Mouse (Mus musculus): ENCODE measurements at regions not wholly inside any gene's neighbourhood (a gene's known extent, or its start where the extent isn't known, plus 50 kb on each side); places are given as distances from the start of the nearest gene placed in this dataset.

DNA sequence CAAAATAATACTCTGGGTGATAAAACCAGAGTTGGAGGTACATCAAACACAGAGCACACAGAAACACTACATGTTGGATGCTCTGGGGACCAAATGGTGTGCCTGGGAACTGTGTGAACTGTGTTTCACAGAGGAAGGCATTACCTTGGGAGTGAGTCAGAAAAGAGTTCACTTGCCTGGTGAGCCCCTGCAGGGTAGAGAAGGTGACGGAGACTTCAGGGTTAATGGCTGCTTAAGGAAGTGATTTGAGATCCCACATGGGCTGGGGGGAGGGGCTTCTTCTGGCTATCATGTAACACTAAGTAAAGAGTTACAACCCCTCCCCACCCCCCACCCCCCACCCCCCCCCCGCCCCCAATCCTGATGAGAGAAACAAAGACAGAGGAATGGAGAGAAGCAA, 164.6 kb downstream of the Gm45692 start:
- DNase-seq (ENCODE audit: low spot score in 2 of 2) = no peak

DNA sequence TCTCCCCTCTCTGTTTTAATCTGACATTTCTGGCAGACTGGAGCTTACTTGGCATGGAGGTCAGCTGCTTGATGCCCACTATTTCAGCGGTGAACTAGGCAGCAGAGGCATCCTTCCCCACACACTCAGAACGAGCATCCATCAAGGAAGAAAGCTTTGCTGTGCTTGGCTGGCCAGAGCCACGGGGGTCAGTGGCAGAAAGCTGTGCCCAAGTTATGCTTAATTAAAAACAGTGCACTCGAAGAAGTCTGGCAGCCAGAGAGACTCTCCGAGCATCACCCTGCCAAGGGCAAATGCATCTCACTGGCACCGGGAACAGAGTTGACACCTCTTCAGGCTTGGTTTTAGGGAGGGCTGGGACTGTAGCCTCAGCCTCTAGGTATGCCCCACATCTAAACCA, 168.3 kb downstream of the Gm45692 start:
- no peak for DNase-seq (ENCODE audit: low spot score in 2 of 2)

DNA sequence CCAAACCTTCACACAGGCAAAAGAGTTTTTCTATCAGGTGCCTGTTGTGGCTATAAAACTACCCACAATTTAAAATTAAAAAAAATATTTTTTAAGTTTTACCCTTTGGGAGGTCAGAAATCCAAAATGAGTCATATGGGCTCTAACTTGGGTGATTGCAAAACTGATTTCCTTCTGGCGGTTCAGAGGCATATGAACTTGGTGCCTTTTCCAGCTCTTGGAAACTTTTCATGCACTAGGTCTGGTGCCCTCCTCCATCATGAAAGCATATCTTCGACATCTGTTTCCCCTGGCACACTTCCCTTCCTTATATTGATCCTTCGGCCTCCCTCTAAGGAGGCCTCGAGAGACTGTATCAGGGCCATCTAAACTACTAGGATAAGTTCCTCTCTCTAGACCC, 168.8 kb downstream of the Gm45692 start:
- DNase-seq (ENCODE audit: low spot score in 2 of 2) = no peak

DNA sequence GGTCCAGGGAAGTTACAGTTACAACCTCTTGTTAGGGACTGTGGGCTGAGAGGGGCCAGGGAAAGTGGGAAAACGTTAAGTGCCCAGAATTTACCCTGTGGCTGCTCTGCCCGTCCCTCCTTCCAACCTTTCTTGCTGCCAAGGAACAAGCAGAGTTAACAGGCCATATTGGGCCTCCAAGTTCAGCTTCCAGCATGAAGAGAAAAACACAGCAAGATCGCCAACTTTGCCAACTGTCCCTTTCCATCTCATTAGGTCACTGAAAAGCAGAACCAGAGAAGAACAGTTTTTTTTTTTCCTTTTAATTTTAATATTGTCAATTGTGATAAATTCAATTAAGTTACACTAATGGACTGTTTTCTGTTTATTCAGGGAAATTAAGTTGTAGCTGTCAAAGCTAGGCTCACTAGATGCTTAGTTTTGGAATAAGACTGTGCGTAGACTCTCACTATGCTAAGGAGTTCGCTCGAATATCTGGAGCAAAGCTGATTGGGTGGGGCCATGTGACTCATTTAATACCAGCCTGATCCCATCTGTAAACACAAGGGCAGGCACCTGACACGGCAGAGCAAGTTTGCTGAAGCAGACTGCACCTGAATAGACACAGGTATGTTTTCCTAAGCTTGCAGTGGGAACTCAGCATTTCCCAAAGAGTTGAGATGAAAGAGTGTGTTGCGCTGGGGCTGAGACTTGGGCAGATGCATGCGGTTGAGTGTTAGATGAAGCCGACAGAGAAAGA, 178.9 kb downstream of the Gm45692 start:
- no peak for DNase-seq (ENCODE audit: low spot score in 2 of 2)

DNA sequence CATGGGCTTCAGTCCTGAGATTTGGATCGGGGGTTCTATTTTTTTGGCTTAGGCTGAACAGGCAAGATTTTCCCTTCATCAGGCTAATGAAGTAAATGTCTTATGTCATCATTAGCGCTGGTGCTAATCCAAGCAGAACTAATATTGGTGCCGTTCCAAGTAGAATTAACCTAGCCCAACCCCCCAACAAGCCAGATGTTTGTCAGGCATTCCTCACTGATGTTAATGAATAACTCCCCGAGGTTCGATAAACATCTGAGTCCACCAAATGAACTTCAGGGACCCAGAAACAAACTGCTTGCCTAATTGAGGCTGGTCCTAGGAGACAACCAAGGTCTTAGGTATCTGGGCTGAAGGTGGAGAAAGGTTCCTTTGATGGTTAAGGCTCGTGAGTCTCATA, 180.9 kb downstream of the Gm45692 start:
- no peak for DNase-seq (ENCODE audit: low spot score in 2 of 2)

DNA sequence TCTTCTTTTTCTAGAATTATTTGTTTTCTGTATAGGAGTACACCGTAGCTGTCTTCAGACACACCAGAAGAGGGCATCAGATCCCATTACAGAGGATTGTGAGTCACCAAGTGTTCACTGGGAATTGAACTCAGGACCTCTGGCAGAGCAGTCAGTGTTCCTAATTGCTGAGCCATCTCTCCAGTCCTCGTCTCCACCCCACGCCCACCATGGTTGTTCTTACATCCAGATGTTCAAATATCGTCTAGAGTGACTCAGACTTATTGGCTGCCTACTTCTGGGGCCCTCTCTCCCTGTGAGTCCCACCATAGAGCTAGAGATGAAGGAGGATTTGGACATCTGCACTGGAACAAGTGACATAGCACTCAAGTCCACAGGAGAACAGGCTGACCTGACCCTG, 182.6 kb downstream of the Gm45692 start:
- DNase-seq (ENCODE audit: low spot score in 2 of 2) = no peak

DNA sequence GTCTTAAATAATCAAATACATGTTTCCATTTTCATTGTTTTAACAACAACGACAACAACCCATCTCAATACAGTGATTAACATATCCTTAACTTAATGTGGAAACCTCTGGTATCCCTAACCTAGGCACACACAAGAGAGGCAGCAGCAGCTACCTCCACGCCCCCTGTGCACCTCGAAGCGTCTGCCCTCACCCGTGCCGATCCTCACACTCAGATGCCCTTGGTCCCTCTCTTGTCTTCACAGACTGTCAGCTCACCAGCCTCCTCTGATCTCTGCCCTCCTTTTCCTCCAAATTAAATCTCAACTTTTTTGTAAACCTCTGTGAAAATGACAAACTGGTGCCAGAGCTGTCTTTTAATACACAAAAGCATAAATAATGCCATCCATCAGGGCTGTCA, 185.2 kb downstream of the Gm45692 start:
- DNase-seq (ENCODE audit: low spot score in 2 of 2) = no peak

DNA sequence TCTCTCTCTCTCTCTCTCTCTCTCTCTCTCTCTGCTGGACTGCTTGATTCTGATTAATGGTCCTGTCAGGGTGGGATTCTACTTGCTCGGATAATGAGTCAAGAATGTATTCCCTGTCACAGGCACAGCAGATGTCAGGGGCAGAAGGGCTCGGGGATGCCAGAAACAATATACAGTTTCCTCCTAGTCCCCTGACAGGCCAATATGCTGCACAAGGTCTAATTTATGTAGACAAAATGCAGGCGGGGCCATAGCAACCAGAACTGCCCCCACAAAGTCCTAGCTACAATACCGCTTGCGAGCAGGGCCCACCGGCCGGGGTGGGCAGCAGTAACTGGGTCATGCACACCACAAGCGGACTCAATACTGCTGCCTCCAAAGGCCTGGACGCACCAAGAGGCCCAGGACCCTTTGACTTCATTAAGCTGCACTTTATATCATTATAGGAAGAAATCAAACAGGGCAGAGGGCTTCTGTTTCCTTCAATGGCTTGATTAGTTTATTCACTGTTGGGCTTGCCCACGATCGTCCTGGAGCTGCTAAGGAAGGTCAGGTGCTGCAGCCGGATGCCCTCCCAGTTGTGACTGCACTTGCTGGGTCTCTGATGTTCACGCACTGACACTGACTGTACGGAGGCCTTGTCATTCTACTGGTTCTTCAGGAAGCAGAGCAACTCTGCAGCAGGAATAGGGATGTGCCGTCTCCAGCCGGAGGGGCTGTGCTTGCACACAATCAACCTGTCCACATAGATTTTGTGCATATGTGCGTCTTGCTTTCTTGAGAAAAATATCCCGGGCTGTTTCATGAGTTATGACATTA, 185.9 kb downstream of the Gm45692 start:
- no peak for DNase-seq (ENCODE audit: low spot score in 2 of 2)

DNA sequence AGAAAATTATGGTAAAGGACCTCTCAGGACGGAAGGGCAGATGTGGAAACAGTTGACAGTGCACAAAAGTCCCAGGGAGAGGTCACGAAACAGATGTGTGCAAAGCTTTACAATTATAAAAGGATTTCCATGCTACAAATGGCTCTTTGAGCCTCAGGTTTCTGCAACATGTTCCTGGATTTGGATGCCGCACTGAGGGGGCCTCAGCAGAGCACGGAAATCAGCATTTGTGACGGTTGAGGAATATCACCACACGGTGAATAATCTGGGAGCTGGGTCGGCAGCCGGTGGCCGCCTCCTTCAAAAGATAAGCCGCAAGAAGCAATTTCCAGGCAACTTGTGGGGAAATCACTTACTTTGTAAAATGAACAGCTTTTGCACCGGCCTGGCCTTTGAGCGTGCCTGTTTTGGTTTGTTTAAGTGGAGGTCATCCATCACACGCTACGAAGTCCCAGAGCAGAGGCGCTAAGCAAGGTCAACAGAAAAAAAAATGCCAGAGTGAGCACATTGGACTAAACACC, 188.8 kb downstream of the Gm45692 start:
- DNase-seq (ENCODE audit: low spot score in 2 of 2) = no peak

DNA sequence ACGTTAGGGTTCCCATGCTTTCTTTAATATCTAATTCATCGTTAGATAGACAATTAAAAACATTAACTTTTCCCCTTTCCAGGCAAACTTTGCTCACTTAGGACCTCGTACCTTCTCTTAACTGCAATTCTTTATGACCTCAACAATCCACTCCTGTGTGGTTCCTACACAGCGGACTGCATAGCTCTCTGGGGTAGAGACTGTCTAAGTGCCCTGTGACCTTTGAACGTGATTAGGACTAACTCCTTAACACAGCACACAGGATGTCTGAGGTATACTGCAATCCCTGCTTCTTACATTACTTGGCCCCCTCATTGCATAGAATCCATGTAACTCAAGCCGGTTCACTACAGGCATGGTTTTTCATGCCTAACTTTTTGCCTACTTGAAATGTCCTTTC, 190.4 kb downstream of the Gm45692 start:
- DNase-seq (ENCODE audit: low spot score in 2 of 2) = no peak

DNA sequence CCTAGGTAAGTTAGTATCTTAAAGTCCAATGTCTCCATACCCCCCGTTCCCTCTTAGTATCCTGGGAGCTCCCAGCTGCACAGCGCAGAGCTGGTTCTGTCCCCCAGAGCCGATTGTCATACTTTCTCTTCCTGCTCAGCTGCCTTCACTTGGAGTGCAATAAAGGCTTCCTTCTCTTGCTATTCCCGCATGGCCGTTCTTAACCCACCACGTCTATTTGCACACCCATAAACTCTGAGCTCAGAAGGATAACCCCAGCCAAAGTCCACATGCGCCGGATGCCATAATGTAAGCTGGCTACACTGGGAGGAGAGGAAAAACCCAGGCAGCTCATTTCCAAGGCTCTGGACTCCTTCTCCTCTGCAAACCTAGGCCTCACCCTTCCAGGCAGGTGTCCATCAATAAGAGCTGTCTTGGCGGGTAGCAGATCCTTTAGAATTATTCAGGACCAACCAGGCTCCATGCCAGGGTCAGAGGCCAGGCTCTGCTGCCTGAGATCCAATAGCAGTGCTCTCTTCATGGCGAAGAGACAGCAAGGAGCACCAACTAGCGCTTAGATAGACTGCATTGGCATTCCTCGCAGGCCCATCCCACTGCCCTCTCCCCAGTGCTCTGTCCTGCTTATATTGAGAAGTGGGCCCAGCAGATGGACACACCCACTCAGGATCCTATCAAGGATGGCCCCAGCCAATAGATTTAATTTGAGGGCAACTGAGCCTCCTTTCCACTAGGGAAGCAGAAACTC, 204.4 kb downstream of the Gm45692 start:
- DNase-seq (ENCODE audit: low spot score in 2 of 2) = no peak

DNA sequence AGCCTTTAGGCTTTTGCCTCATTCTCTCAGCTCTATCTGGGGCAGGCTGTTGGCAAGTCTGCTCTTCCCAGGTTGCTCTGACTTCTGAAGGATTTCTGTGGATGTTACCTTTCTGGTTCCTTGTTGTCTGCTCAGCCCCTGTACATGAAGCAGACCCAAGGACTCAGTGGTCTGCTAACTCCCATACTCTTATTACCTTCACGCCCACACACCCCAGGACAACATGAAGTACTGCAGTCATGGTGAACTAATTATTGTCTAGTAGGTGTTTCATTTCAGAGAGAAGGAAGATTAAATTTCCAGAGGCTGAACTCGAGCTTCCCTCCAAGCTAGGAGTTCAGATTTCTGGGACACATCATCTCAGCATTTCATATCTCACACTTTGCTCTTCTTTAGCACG, 205.3 kb downstream of the Gm45692 start:
- no peak for DNase-seq (ENCODE audit: low spot score in 2 of 2)

DNA sequence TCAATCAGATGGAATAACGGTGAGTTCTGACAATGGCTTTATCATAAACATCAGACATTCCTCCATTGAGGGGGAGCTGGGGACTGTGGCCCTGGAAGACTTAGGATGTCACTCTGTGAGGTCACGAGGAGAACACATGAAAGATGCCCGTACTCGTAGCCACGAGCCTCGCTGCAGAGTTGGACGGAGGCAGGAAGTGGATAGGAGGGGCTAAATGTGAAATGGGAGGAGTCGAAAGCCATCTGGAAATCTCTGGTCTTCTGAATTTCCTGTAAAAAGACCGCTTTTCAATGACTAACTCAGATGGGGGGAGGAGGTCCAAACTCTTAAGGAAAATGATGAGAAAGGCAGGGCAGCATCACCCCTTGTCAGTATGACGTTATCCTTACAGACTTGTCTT, 210.5 kb downstream of the Gm45692 start:
- no peak for DNase-seq (ENCODE audit: low spot score in 2 of 2)

DNA sequence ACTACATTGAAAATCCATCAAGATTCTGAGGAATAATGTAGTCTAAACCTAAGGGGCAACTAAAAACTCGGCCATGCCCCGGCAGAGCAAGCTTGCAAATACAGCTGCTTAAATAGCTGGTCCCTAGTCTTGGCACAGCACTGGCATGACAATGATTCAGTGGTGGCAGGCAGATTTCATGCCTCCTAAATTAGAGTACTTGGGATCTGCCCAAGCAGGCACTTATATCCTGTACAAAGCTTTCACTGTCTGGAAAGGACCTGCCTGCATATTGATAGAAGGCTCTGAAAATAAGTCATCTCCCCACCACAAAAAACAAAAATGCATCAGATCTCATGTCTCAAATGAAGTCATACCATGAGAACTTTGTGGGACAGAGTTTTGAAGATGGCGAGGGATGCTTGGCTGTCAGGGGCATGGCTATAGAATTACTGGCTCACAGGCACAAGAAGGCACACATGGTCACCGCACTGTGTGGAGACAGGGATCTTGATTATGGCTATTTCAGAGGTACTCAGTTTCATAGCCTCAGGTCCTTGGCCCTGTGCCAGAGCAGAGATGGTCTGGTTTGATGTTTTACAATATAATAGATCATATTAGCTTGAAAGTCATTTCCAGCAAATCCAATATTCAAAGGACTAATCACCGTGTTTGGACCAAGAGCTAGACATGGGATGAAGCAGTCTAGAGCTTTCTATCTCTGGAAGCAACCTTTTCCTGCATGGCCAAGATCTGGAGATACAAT, 217.7 kb downstream of the Gm45692 start:
- DNase-seq (ENCODE audit: low spot score in 2 of 2) = no peak

DNA sequence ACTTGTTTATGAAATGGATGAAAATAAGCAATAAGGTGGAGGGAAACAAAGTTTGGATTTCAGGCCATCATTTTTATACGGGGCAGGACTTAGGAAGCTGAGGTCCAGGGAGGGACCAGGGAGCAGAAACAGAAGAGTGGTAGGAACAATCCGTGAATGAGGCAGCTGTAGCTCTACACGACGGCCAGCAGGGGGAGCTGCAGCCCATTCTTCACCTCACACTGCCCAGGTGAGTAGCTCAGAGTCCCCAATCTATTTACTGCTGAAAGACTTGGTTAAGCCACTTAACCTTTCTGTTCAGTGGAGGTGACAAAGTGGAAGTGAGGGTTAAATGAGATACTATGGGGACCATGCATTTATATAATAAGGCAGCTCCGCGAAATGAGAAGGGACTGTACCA, 225.7 kb downstream of the Gm45692 start:
- peak; percentile 38 to 51 for DNase-seq (ENCODE audit: low spot score in 2 of 2)

DNA sequence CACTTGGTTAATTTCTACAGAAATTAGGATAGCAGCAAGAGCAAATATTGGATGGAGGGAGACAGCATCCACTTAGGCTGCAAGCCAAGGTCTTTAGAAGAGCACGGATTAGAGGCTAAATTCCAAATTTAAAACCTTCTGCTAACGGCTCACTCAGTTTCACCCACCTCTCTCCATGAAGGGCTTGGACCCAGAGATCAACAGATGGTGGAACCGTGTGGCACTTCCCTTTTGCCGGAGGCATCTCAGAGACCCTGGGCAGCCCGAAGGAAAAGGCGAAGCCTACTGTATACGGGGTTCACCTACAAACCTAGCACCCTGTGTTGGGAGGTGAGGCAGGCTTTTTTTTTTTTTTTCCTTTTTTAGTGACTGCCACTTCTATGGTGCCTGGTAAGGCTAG, 229.9 kb downstream of the Gm45692 start:
- no peak for DNase-seq (ENCODE audit: low spot score in 2 of 2)

DNA sequence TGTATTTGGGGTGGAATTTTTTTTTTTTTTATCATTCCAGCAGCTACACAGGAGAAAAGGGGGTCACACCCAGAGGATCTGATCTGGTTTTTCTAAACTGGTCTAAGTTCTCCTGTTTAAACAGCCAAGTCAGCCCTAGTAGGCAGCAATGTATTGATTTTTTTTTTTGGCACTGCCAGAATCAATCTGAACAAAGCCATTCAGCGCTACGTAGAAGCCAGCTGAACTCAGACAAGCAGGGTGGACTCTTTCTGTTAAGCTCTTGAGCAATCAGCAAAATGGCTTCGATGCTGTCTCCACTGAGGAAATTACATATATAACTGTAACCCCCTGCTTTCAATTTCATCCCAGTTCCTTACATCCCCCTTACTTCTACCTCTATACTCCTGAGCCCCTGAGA, 230.5 kb downstream of the Gm45692 start:
- DNase-seq (ENCODE audit: low spot score in 2 of 2) = no peak

DNA sequence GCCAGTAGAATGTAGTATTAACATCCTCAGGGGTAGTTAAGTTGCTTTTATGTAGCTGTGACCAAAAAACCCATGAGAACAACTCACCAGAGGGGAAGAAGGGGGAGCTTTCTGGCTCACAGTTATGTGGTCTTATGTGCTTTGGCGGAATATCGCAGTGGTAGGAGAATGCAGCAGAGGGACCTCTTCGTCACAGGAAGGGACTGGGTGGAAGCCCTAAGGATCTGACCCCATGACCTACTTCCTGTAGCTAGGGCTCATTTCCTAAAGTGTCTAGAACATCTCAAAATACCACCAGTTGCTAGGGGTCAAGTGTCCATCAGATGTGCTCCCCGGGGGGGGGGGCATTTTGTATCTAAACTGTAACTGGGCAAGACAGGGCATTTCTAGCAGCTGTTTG, 231.3 kb downstream of the Gm45692 start:
- DNase-seq (ENCODE audit: low spot score in 2 of 2) = no peak

DNA sequence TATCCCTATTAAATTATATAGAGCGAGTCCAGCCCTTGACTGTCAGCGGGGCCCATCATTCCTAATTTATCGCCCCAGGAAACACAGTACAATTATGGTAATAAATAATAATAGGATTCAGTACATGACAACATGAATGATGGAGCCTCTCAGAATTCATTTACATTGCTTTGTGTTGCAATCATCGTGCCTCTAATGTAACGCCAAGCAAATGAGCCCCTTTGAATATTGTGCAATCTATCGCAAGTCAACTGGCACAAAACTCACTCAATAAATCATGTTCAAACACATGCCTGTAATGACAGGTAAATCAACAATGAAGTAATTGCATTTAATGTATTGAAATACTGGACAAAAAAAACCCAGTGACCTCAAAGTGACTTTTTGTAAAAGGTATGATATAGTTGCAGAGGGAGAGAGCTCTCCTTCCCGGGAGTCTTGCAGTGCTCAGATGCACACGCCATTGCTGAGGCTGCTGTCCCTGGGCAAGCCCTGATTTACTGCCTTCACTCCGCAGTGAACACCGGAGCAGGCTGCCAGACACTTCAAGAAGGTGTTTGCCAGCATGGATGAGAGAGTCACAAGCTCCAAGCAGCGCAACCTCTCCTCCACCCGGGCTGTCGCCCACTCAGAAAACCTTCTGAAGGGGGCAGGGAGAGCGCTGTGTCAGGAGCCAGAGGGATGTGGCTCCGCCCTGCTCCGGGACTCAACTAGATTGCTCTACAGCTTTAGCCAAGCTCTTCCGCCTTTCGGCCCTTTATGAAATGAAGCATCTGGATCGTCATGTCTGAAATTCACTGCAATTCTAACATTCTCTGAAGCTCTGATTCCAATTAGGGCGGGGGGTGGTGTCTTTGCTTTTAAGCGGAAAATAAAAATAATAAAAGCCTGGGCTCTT, 232.6 kb downstream of the Gm45692 start:
- DNase-seq (ENCODE audit: low spot score in 2 of 2) = peak in 1 of 2 experiments; percentile 13

DNA sequence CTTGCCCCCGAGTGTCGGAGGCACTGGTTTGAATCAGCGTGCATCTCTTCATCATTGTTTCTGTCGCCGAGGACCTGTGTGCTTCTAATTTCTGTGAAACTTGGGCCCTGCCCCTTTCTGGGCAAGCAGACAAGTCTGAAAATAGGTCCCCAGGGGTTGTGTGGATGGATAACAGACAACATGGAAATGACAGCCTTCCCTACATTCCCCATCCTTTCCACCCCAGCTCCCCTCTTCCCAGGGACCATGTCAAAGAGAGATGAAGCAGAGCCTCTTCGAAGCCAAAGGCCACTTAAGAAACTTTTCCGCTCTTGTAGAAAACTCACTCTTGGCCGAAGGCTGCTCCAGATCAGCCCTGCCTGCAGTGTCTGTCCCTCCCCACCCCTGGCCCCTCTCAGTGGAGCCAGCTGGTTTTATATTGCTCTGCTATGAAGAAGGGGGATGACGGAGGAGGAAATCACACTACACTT, 233.2 kb downstream of the Gm45692 start:
- DNase-seq (ENCODE audit: low spot score in 2 of 2) = no peak
